10 mouse cellular contexts compared by ENCODE assay signal in the genomic region with DNA sequence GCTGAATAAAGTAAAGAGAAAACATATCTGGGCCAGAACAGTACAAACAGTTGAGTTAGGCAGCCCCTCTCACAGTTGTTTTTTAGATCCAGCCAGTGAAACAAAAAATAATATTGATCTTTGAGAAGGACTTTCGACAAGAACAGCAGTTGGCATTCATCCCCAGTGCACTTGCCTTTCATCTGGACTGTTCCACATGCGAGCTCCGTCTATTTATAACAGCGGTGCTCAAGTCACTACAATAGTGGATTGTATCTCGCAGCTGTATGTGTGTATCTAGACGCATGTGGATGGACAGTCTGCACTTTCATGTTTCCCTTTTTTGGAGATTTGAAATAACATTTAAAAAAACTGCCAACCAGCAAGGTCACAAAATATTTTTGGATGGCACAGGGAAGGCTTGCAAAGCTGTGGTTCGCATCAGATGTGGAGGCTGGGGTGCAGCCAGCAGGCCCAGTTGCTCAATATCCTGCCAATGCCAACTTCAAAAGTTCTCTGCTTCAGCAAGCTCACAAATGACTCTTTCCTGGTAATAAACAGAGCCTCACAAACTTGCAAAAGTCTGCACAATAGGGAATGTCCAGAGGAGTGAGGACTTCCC. TPM values are rescaled to one million over a fixed set of nuclear protein-coding genes. Genes with fewer than 3 reads are reported as not detected.
DNase-seq lines count a peak whose midpoint lies in the region; ATAC-seq lines count a peak whose summit lies in the region.
"Had no signal": no experiment of that assay in that cellular context is flagged by ENCODE, and none has a peak within 500 bp of the region (broad histone marks: within the 10 kb centered on the region; RNA-seq: fewer than 3 reads in every experiment).

No protein-coding gene starts in this region.

- peak; percentile 20 for DNase-seq in embryo, embryonic 11 days
- DNase-seq in embryo, embryonic 10 days (ENCODE audit: low spot score), result no peak
- DNase-seq in urinary bladder, postnatal 14 days (ENCODE audit: low spot score), result peak; percentile 17
- DNase-seq in urinary bladder, postnatal 25 days (ENCODE audit: low spot score), result no peak
- peak; percentile 43 to 57 for DNase-seq in layer of hippocampus, adult 8-10 months (ENCODE audit: low spot score in 2 of 2)
- no peak for DNase-seq in spleen, postnatal 4 days (ENCODE audit: low spot score in 2 of 2)
- DNase-seq: kidney, postnatal 36 days had no signal

- no peak for ATAC-seq in intestine, embryonic 16.5 days
- ATAC-seq in activated CD4-positive, CD25-positive, alpha-beta regulatory T cell, adult 4 months, result no peak

- H3K36me3 ChIP-seq in intestine, embryonic 16.5 days (ENCODE audit: control insufficient read depth, insufficient read depth, low read length), result no peaks in the 10 kb centered on the region

- H3K4me3 ChIP-seq in intestine, embryonic 16.5 days (ENCODE audit: low read length), result no peak overlapping the region
- H3K4me3 ChIP-seq: megakaryocyte, embryonic 14.5 days had no signal

- H3K4me1 ChIP-seq in intestine, embryonic 16.5 days (ENCODE audit: control insufficient read depth, insufficient read depth, low read length), result peaks cover 3% of the 10 kb centered on the region; the same call in 1 of the 2 replicates

- H3K27ac ChIP-seq in intestine, embryonic 16.5 days (ENCODE audit: low read length), result no peak overlapping the region

- 66% methylated on average over 7 of the region's 7 CpGs for WGBS in intestine, embryonic 16.5 days

- no peaks in the 10 kb centered on the region for H3K27me3 ChIP-seq in intestine, embryonic 16.5 days (replicated peaks; ENCODE audit: control insufficient read depth, insufficient read depth, low read length)
- H3K27me3 ChIP-seq: megakaryocyte, embryonic 14.5 days had no signal

- no peak overlapping the region for H3K4me2 ChIP-seq in intestine, embryonic 16.5 days (ENCODE audit: low read depth, low read length)

- H3K9ac ChIP-seq in intestine, embryonic 16.5 days (ENCODE audit: low read depth, low read length), result no peak overlapping the region

- no peaks in the 10 kb centered on the region for H3K9me3 ChIP-seq in intestine, embryonic 16.5 days (ENCODE audit: control insufficient read depth, low read length)
- H3K9me3 ChIP-seq: megakaryocyte, embryonic 14.5 days had no signal

RNA-seq across cellular contexts. Expression of gene Adcy9, which starts 45.4 kb away (rescaled TPM):
- total RNA-seq in layer of hippocampus, adult 8-10 months (2022), result 100 to 1,000 TPM in 2 of 4 experiments, 10 to 100 TPM in 2; 89.1 to 103 (median 99.7) TPM
- 1.2 and 1.3 TPM in 2 replicates for polyA plus RNA-seq in intestine, embryonic 16.5 days (2015; fragmentation: Nextera tagmentation; extraction: Ambion mirVana)
- polyA plus RNA-seq in activated CD4-positive, CD25-positive, alpha-beta regulatory T cell, adult 4 months (2017; shearing (Covaris generic)), result under 1 TPM; 0.36 to 0.40 TPM

Comparison
In these comparisons a context has a peak if more than half of its experiments do, and no peak if none do; other contexts are left out.
1. DNase-seq: peak in embryo, embryonic 11 days (single experiment), urinary bladder, postnatal 14 days (single experiment) and layer of hippocampus, adult 8-10 months (2 of 2); none in embryo, embryonic 10 days (single experiment), urinary bladder, postnatal 25 days (single experiment) and spleen, postnatal 4 days (0 of 2).